Mouse (Mus musculus) intestine, embryonic 14.5 days (tissue): ENCODE results near the gene Mast4. TPM values are rescaled to one million over a fixed set of nuclear protein-coding genes. Genes with fewer than 3 reads are reported as not detected.

Experiments used
- ATAC-seq: fragments of 200-750 bp; cut with Nextera tagmentation; replicated peaks from 2 replicates; pipeline ENCODE4 v1.8.0; 2017; ENCODE audit warnings: low read depth, moderate number of reproducible peaks, moderate TSS enrichment, moderate library complexity; ENCODE audit not compliant: low FRiP score, low TSS enrichment
- DNase-seq: peaks from one replicate; pipeline ENCODE4 v3.0.0-alpha.2; 2018; ENCODE audit warnings: low spot score
- H3K27ac ChIP-seq: fragments of 300-500 bp; sonication (generic); 2 replicates; pipeline ENCODE4 v1.5.1; 2014; ENCODE audit warnings: low read depth, mild to moderate bottlenecking, control low read depth
- H3K27me3 ChIP-seq: fragments of 300-500 bp; sonication (generic); replicated peaks from 2 replicates; pipeline ENCODE4 v1.6.1; 2014; ENCODE audit warnings: low read length, control low read depth; ENCODE audit not compliant: control insufficient read depth, insufficient read depth
- H3K36me3 ChIP-seq: fragments of 300-500 bp; sonication (generic); 2 replicates; pipeline ENCODE4 v1.6.1; 2014; ENCODE audit warnings: low read length, control low read depth; ENCODE audit not compliant: control insufficient read depth, insufficient read depth
- H3K4me1 ChIP-seq: fragments of 300-500 bp; sonication (generic); replicated peaks from 2 replicates; pipeline ENCODE4 v1.6.1; 2014; ENCODE audit warnings: low read length, control low read depth, mixed read lengths; ENCODE audit not compliant: control insufficient read depth, insufficient read depth
- H3K4me2 ChIP-seq: fragments of 300-500 bp; sonication (generic); 2 replicates; pipeline ENCODE4 v1.6.1; 2014; ENCODE audit warnings: low read length
- H3K4me3 ChIP-seq: fragments of 300-500 bp; sonication (generic); 2 replicates; pipeline ENCODE4 v1.5.1; 2014; ENCODE audit warnings: low read depth, low read length, control low read depth, mixed read lengths
- H3K9ac ChIP-seq: fragments of 300-500 bp; sonication (generic); 2 replicates; pipeline ENCODE4 v1.6.1; 2014; ENCODE audit warnings: mild to moderate bottlenecking, low read length
- H3K9me3 ChIP-seq: fragments of 300-500 bp; sonication (generic); 2 replicates; pipeline ENCODE4 v1.6.1; 2016; ENCODE audit warnings: low read length, control low read depth; ENCODE audit not compliant: control insufficient read depth
- WGBS: fragments of 180-500 bp; shearing (Covaris S2); extraction: QIAGEN DNeasy Blood & Tissue Kit; methylation state at CpG from one replicate; pipeline ENCODE4 v1.1.7; 2014; 5-methylcytosine and 5-hydroxymethylcytosine counted together
- polyA plus RNA-seq: library from polyadenylated mRNA; unstranded; fragments of >200 nt; fragmentation: Nextera tagmentation; extraction: Ambion mirVana; gene quantifications from 2 replicates; pipeline ENCODE4 v1.2.1, GENCODE M21; 2014

The Mast4 gene
- polyA plus RNA-seq, 1 experiment from 2014 or later, result 31.9 TPM

DNA sequence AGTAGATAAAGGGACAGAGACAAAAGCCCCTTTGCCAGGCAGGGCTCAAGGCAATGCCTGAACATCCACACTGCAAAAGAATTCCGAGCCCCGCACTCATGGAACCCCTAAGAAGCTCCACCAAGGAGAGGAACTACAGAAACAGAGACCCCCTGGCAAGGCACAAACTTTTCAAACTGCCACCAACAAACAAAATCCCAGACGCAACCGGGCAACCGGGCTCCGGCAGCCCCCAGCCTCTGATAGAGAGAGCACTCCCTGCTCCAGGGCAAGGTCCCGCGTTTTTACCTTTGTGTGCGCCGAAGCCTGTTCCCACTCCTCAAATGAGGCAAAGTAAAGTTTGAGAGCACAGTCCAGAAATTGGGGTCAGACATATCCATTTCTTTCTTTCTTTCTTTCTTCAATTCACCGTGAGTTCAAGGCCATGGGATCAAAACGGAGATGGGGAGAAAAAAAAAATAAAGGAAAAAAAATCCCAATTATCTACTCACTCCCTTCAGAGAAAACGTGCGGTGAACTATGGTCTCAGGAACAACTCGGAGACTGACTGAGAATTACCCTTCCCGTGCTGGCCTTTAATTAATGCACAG lies 428.8 kb downstream of the Mast4 start:
- H3K27ac ChIP-seq, result peak overlapping the region; percentile 91
- peak; percentile 79 for DNase-seq
- WGBS, result 1% methylated on average over 16 of the region's 16 CpGs
- peak overlapping the region; percentile 61 for H3K4me3 ChIP-seq
- H3K4me2 ChIP-seq, result peak overlapping the region; percentile 71
- no peaks in the 10 kb centered on the region for H3K27me3 ChIP-seq
- peaks cover 3% of the 10 kb centered on the region for H3K9me3 ChIP-seq
- H3K9ac ChIP-seq, result peak overlapping the region; percentile 78
- peaks cover 13% of the 10 kb centered on the region; the same call in 1 of the 2 replicates for H3K4me1 ChIP-seq
- no peak for ATAC-seq
- H3K36me3 ChIP-seq, result no peaks in the 10 kb centered on the region

DNA sequence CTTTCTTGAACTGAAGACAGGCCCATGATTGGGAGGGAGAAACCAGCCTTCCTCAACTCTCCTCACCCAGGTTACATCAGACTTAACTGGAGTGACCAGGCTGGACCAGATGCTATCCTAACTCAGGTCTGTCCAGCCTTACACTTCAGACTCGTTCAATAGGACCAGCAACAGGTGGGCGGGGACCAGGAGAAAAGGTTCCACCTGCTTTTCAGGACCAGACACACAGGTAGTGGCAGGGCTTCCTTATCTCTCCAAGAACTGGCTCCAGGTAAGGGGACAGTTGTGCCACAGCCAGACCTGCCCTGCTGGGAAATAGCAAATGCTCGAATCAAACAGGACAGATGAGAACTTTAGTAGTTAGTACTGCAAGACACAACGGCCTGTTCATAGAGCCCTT lies 430.6 kb downstream of the Mast4 start:
- Histone ChIP-seq H3K4me3 (no peak overlapping the region; the same call in 1 of the 2 replicates), H3K36me3 (no peaks in the 10 kb centered on the region), H3K27ac (no peak overlapping the region), H3K9ac (no peak overlapping the region), H3K4me1 (peaks cover 27% of the 10 kb centered on the region), H3K27me3 (no peaks in the 10 kb centered on the region), H3K9me3 (no peaks in the 10 kb centered on the region), H3K4me2 (peak overlapping the region; percentile 71)
- WGBS, result 60% methylated on average over 4 of the region's 4 CpGs
- ATAC-seq (no peak), DNase-seq (no peak)

DNA sequence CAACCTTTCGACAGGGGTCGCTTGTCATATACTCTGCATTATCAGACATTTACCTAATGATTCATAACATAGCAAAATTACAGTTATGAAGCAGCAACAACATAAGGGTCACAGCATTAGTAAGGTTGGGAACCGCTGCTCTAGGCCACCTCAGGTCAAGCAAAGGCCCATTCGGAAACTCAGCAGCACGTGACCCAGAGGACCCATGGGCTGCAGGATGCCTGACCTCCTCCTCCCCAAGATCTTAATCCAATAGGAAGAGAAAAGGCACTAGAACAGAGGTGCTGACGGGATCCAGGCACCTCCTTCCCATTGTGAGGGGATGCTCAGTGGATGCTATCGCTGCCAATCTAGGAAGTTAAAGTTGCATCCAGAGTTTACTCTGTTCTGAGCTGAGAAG lies 432.2 kb downstream of the Mast4 start:
- Histone ChIP-seq H3K4me1 (peaks cover 41% of the 10 kb centered on the region), H3K27me3 (no peaks in the 10 kb centered on the region), H3K4me2 (no peak overlapping the region), H3K9ac (no peak overlapping the region), H3K4me3 (no peak overlapping the region), H3K9me3 (no peaks in the 10 kb centered on the region), H3K27ac (no peak overlapping the region), H3K36me3 (no peaks in the 10 kb centered on the region)
- no peak for DNase-seq
- no peak for ATAC-seq
- WGBS, result 90% methylated on average over 7 of the region's 7 CpGs

DNA sequence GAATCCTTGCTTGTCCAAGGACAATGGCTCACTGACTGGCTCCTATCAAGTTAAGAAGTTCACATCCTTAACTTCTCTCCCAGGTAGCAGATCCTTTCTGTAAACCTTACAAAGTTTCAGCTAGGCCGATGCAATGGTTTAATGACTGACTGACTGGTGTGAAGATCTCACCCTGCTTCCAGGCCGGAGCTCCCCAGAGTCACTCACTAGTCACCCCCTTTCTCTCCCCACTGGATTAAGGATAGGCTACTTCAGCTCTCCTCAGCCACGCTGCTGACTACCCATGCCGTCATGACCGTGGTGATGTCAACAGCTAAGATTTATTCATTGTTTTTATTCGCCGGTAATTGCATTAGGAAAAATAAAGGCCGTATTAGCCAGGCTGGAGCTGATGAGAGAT lies 433.8 kb downstream of the Mast4 start:
- Histone ChIP-seq H3K9ac (no peak overlapping the region), H3K36me3 (no peaks in the 10 kb centered on the region), H3K4me3 (no peak overlapping the region), H3K9me3 (no peaks in the 10 kb centered on the region), H3K4me2 (no peak overlapping the region), H3K27ac (no peak overlapping the region), H3K4me1 (peaks cover 46% of the 10 kb centered on the region), H3K27me3 (no peaks in the 10 kb centered on the region)
- ATAC-seq, result no peak
- 46% methylated on average over 8 of the region's 8 CpGs for WGBS
- no peak for DNase-seq

DNA sequence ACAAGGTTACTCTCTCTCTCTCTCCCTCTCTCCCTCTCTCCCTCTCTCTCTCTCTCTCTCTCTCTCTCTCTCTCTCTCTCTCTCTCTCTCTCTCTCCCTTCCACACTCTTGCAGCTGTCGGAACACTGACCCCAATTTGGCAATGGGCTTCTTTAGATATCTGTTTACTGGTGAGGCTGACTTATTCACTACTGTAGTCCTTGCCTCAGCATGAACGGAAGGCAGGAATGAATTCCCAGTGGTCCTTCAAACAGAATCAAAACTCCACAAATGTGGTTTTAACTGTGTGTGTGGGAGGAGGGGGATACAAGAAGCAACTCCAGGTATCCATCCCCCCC lies 434.2 kb downstream of the Mast4 start:
- no peaks in the 10 kb centered on the region for H3K9me3 ChIP-seq
- no peaks in the 10 kb centered on the region for H3K27me3 ChIP-seq
- no peak for ATAC-seq
- 34% methylated on average over 2 of the region's 2 CpGs for WGBS
- no peaks in the 10 kb centered on the region for H3K36me3 ChIP-seq
- peaks cover 51% of the 10 kb centered on the region for H3K4me1 ChIP-seq
- H3K4me3 ChIP-seq, result no peak overlapping the region
- DNase-seq, result no peak
- H3K27ac ChIP-seq, result no peak overlapping the region
- no peak overlapping the region for H3K9ac ChIP-seq
- no peak overlapping the region for H3K4me2 ChIP-seq

DNA sequence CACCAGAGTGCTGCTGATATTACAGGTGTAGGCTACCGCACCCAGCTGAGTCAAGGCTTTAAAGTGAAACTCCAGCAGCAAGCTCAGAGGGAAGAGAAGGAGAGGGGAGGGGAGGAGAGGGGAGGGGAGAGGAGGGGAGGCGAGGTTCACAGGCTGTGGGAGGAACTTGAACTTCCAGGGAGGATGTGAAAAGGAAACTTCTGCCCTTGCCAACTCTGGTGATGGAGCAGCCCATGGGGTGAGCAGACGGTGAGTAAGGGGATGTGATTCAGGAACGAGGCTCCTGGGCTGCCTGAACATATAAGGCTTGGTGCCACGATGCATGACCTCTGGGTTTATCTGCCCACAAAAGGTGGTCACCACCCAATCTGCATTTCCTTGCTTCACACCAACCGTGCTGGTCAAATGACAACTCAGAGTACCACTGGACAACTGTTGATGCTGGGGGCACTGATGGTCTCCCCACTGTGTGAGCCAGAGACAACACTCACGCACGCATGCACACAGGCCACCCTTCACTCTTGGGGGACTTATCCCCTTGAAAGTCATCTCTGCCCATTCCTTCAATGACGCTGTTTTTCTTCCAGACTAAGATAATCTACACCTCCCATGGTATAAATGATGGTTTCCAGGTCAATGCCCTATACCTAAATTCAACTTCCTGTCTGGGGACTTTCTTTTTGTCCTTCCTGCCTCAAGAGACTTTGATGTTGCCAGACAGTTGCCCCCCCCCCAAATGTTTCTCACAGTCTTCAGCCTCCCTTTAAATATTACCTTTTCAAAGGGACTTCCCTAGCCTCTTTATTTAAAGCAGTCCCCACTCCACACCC lies 434.8 kb downstream of the Mast4 start:
- Histone ChIP-seq H3K9ac (no peak overlapping the region), H3K4me1 (peaks cover 55% of the 10 kb centered on the region)

DNA sequence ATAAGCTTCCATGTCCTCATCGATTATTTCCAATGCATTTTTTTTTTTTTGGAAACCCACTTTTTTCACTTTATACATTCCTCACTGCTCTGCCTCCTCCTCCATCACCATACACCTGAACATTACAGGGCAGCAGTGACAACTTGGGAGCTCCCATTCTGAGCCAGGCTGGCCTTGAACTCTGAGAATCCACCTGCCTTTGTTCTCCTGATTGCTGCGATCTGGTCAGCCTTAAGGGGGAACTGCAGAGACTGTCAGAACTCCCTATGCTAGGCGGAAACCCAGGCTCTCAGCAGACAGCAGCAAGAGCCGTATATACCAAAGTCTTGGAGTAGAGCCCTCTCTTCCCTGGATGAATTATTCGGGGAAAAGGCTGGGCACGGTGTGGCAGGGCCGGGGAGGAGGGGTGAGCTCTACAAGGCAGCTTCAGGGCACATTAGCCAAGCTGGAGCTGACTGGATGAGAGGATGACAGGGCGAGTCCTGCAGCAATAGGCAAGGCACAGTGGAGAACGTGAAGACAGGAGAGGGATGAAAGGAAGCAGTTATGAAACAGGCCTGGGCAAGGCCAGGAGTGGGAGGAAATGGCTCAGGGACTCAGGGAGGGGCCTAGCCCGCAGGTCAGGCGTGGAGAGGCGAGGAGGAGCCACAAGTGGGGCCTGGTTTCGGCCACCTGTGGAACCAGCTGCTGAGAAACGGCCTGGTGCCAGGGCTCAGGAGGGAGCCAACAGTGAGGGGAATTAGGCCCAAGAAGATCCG lies 435.7 kb downstream of the Mast4 start:
- H3K36me3 ChIP-seq, result no peaks in the 10 kb centered on the region
- H3K27ac ChIP-seq, result peak overlapping the region; percentile 12
- H3K4me3 ChIP-seq, result no peak overlapping the region
- no peak for DNase-seq
- no peak for ATAC-seq
- peaks cover 57% of the 10 kb centered on the region for H3K4me1 ChIP-seq
- no peak overlapping the region for H3K9ac ChIP-seq
- whole genome bisulfite sequencing, result 40% methylated on average over 15 of the region's 15 CpGs
- H3K4me2 ChIP-seq, result no peak overlapping the region
- no peaks in the 10 kb centered on the region for H3K27me3 ChIP-seq
- H3K9me3 ChIP-seq, result no peaks in the 10 kb centered on the region

More for the DNA sequence above, 434.8 kb downstream of the Mast4 start:
- ATAC-seq (no peak), DNase-seq (no peak)
- Histone ChIP-seq H3K9me3 (no peaks in the 10 kb centered on the region), H3K36me3 (no peaks in the 10 kb centered on the region), H3K4me3 (no peak overlapping the region), H3K4me2 (no peak overlapping the region), H3K27ac (peak overlapping the region; percentile 12; the same call in 1 of the 2 replicates), H3K27me3 (no peaks in the 10 kb centered on the region)
- 63% methylated on average over 9 of the region's 9 CpGs for WGBS

DNA sequence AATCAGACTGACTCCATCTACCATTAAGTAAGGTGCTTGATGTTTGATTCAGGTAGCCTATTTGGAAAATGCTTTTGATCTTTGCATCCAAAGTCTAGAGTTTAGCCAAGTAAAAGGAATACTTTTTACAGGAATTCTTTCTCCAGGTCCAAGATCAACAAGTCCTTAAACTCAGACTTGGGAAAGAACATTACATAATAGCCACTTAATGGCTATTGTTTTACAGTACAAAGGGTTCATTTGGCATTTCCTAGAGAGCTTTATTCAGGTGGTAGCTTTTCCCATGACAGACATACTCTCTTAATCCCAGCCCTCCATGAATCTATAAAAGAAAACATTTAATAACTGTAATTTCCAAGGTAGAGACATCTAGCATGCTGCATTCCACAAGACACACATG lies 438.0 kb downstream of the Mast4 start:
- Histone ChIP-seq H3K36me3 (no peaks in the 10 kb centered on the region), H3K4me1 (peaks cover 56% of the 10 kb centered on the region), H3K27ac (no peak overlapping the region), H3K9me3 (no peaks in the 10 kb centered on the region), H3K9ac (no peak overlapping the region), H3K4me2 (no peak overlapping the region), H3K27me3 (no peaks in the 10 kb centered on the region), H3K4me3 (no peak overlapping the region)
- DNase-seq, result no peak
- no peak for ATAC-seq
